Mouse (Mus musculus) testis, adult 10 weeks (tissue): ENCODE measurements around the gene Zfp637. TPM values are rescaled to one million over a fixed set of nuclear protein-coding genes. Genes with fewer than 3 reads are reported as not detected.

Experiments used
- polyA plus RNA-seq: library from polyadenylated mRNA; stranded (reverse); fragments of 350-450 nt; fragmentation: Illumina TruSeq; extraction: RNeasy Lipid Tissue Mini Kit (QIAGEN cat#74804); gene quantifications from one replicate; pipeline ENCODE4 v1.2.3, GENCODE M21; 2014; ENCODE audit warnings: low read depth, low replicate concordance

Gene Zfp637
- 3.8 TPM for polyA plus RNA-seq

DNA sequence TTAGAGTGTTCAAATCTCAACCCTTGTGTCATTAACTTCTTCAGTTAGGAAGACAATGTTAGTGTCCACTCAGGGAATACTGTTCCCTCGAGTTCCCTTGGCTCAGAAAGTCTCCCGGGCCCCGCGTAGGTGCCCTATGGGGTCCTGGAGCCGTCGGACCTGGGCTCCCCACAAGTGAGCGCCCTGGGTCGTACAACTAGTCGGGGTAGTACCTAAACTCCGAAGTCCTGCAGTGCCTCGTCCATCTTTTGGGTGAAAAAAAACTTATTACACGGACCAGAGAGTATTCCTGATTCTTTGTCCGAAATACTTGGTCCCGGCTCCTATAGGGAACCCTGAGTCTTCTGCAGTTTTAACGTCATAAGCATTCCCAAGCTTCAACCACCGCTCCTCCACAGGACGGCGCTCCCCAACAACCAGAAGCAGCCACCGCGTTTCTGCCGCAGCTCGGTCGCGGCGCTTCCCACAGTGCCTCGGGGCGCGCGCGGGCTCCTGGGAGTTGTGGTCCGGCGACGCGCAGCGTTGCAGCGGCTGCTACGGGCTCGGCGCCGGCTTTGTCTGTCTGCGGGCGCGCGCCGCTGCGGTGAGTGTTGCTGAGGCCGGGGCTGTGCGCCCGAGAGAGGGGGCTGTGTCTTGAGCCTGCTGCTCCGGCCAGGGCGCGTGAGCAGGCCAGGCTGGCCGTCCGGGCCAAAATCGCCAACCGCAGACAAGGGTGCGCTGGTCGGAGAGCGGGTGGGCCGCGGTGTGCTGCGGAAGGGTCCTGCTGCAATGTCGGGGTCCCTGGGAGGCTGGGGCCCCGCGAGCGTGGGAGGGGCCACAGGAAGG is at the start of gene Zfp637:
Gene Zfp637 (plus strand): TSS at position 495 of the 825 bp plus-strand sequence.

GRCm38 (mm10) chr6:117861848-117862247 is 20.9 kb downstream of the Zfp637 start, which contains the start of gene Zfp239:
Gene Zfp239 (plus strand): TSS chr6:117862100.

Other genes starting within 250 kb of the Zfp637 start
- 5.1 TPM for gene Zfp239, start 20.9 kb downstream of the Zfp637 start, polyA plus RNA-seq
- 410 TPM for gene Hnrnpf, start 59.1 kb downstream of the Zfp637 start, polyA plus RNA-seq
- not detected for gene Fxyd4, start 96.5 kb downstream of the Zfp637 start, polyA plus RNA-seq
- gene Rasgef1a, start 170.3 kb downstream of the Zfp637 start, polyA plus RNA-seq: not detected